Comparison of ENCODE assay signal across 8 mouse cellular contexts in genomic region chr8:119558603-119559401, GRCm38 (mm10). TPM values are rescaled to one million over a fixed set of nuclear protein-coding genes. Genes with fewer than 3 reads are reported as not detected.
DNase-seq lines count a peak whose midpoint lies in the region; ATAC-seq lines count a peak whose summit lies in the region.

Gene Mbtps1 (minus strand): TSS chr8:119558735.

- H3K9ac ChIP-seq in heart, embryonic 14.5 days (ENCODE audit: low read length): peak within 1 kb of the TSS; percentile 92
- peak within 1 kb of the TSS; percentile 87 for H3K9ac ChIP-seq in liver, embryonic 13.5 days
- peak within 1 kb of the TSS; percentile 94 for H3K9ac ChIP-seq in stomach, embryonic 16.5 days (ENCODE audit: low read length)

- peaks cover 4% of the 10 kb centered on the region; the same call in 1 of the 2 replicates for H3K4me1 ChIP-seq in brown adipose tissue, adult 24 weeks (ENCODE audit: control insufficient read depth, insufficient read depth, insufficient read length, low read length)
- peaks cover 7 to 16% of the 10 kb centered on the region in 2 experiments for H3K4me1 ChIP-seq in heart, embryonic 14.5 days (ENCODE audit: control insufficient read depth in 2 of 2, insufficient read depth in 2 of 2, low read length in 2 of 2)
- H3K4me1 ChIP-seq in liver, embryonic 13.5 days (replicated peaks): peaks cover 51% of the 10 kb centered on the region
- peaks cover 20% of the 10 kb centered on the region for H3K4me1 ChIP-seq in stomach, embryonic 16.5 days (ENCODE audit: control insufficient read depth, insufficient read depth, low read length)

- peak within 1 kb of the TSS; percentile 94 for H3K4me3 ChIP-seq in brown adipose tissue, adult 24 weeks (ENCODE audit: insufficient read depth, low read depth, low read length)
- peak within 1 kb of the TSS; percentile 80 to 94 for H3K4me3 ChIP-seq in heart, embryonic 14.5 days (ENCODE audit: control insufficient read depth in 1 of 2, insufficient read depth in 1 of 2, low read depth in 1 of 2, low read length in 2 of 2)
- peak within 1 kb of the TSS; percentile 82 for H3K4me3 ChIP-seq in liver, embryonic 13.5 days (replicated peaks)
- peak within 1 kb of the TSS; percentile 80 for H3K4me3 ChIP-seq in stomach, embryonic 16.5 days (replicated peaks; ENCODE audit: low read length)

- peak; percentile 99 for DNase-seq in CD4-positive, CD25-positive, alpha-beta regulatory T cell, adult 2 months (ENCODE audit: low read depth, low spot score)
- peak; percentile 94 for DNase-seq in fibroblast of lung, adult 2 months (ENCODE audit: low read depth)
- DNase-seq in kidney, postnatal 14 days: peak; percentile 98
- peak; percentile 94 for DNase-seq in liver, embryonic 13.5 days
- peak; percentile 99 for DNase-seq in neural tube, embryonic 10.5 days (ENCODE audit: extremely low spot score, low spot score)

- H3K36me3 ChIP-seq in heart, embryonic 14.5 days (ENCODE audit: control insufficient read depth, insufficient read depth, low read length): peaks cover 29% of the 10 kb centered on the region
- peaks cover 29% of the 10 kb centered on the region for H3K36me3 ChIP-seq in liver, embryonic 13.5 days
- peaks cover 3% of the 10 kb centered on the region; the same call in 1 of the 2 replicates for H3K36me3 ChIP-seq in stomach, embryonic 16.5 days (ENCODE audit: control insufficient read depth, insufficient read depth, low read length)

- H3K9me3 ChIP-seq in heart, embryonic 14.5 days (ENCODE audit: control insufficient read depth, low read length): no peaks in the 10 kb centered on the region
- no peaks in the 10 kb centered on the region for H3K9me3 ChIP-seq in liver, embryonic 13.5 days (replicated peaks)
- H3K9me3 ChIP-seq in stomach, embryonic 16.5 days (replicated peaks; ENCODE audit: control insufficient read depth, low read length): no peaks in the 10 kb centered on the region

- H3K4me2 ChIP-seq in heart, embryonic 14.5 days (ENCODE audit: low read length): peak within 1 kb of the TSS; percentile 79
- H3K4me2 ChIP-seq in liver, embryonic 13.5 days: peak within 1 kb of the TSS; percentile 92
- peak within 1 kb of the TSS; percentile 65 for H3K4me2 ChIP-seq in stomach, embryonic 16.5 days (ENCODE audit: low read depth, low read length)

- peak; percentile 98 for ATAC-seq in heart, embryonic 14.5 days (ENCODE audit: insufficient number of reproducible peaks, insufficient read depth, low FRiP score, low read depth)
- ATAC-seq in liver, embryonic 13.5 days (ENCODE audit: low read depth): peak; percentile 96
- peak; percentile 99 for ATAC-seq in stomach, embryonic 16.5 days (ENCODE audit: insufficient read depth, low FRiP score)

- no peaks in the 10 kb centered on the region for H3K27me3 ChIP-seq in heart, embryonic 14.5 days (ENCODE audit: control insufficient read depth, insufficient read depth, low read length)
- H3K27me3 ChIP-seq in liver, embryonic 13.5 days: no peaks in the 10 kb centered on the region
- no peaks in the 10 kb centered on the region for H3K27me3 ChIP-seq in stomach, embryonic 16.5 days (ENCODE audit: control insufficient read depth, insufficient read depth, low read length)

- WGBS in heart, embryonic 14.5 days: 6% methylated on average over 62 of the region's 63 CpGs
- WGBS in liver, embryonic 13.5 days (ENCODE audit: insufficient replicate concordance): 4% methylated on average over 63 of the region's 63 CpGs
- WGBS in stomach, embryonic 16.5 days: 6% methylated on average over 55 of the region's 63 CpGs

- H3K27ac ChIP-seq in brown adipose tissue, adult 24 weeks (replicated peaks; ENCODE audit: low read depth, low read length): peak within 1 kb of the TSS; percentile 65
- peak within 1 kb of the TSS; percentile 70 to 80 for H3K27ac ChIP-seq in heart, embryonic 14.5 days (replicated peaks in 1 of 2; ENCODE audit: control insufficient read depth in 1 of 2, insufficient read depth in 1 of 2, low read depth in 2 of 2, low read length in 2 of 2)
- peak within 1 kb of the TSS; percentile 84 for H3K27ac ChIP-seq in liver, embryonic 13.5 days
- H3K27ac ChIP-seq in stomach, embryonic 16.5 days (ENCODE audit: low read length): peak within 1 kb of the TSS; percentile 93

RNA-seq across cellular contexts. Expression of gene Mbtps1, which starts in this region (rescaled TPM):
- 33.8 and 34.4 TPM in 2 replicates for polyA plus RNA-seq in brown adipose tissue, adult 24 weeks (2012; ENCODE audit: insufficient read depth, insufficient read length, missing spikeins)
- polyA plus RNA-seq in heart, embryonic 14.5 days (2014; fragmentation: Nextera tagmentation; extraction: Ambion mirVana): 62.5 and 64.8 TPM in 2 replicates
- polyA plus RNA-seq in liver, embryonic 13.5 days (2015; fragmentation: Nextera tagmentation; extraction: Ambion mirVana): 27.7 and 32.1 TPM in 2 replicates
- polyA plus RNA-seq in stomach, embryonic 16.5 days (2015; fragmentation: Nextera tagmentation; extraction: Ambion mirVana): 108 and 115 TPM in 2 replicates

Comparison
In these comparisons a context has a peak if more than half of its experiments do, and no peak if none do; other contexts are left out.
1. Peak in every context shown above with its lines: DNase-seq, ATAC-seq, H3K4me3 ChIP-seq and H3K27ac ChIP-seq.